Mouse (Mus musculus) adrenal gland, adult 8-10 months (tissue): ENCODE data around the gene Heatr5a. TPM values are rescaled to one million over a fixed set of nuclear protein-coding genes. Genes with fewer than 3 reads are reported as not detected.
A peak's percentile ranks its signal among the peaks of the same experiment; 100 is the strongest.

Source experiments
- DNase-seq: peaks from one replicate; pipeline ENCODE4 v3.0.0; 2022
- total RNA-seq, 4 experiments: library from RNA; stranded (reverse); gene quantifications; 2 replicates each; pipeline ENCODE4 v1.2.4; 2022

Gene Heatr5a
- total RNA-seq, 4 experiments from 2014 or later, result 21.4 to 27.5 (median 26.0) TPM

DNA sequence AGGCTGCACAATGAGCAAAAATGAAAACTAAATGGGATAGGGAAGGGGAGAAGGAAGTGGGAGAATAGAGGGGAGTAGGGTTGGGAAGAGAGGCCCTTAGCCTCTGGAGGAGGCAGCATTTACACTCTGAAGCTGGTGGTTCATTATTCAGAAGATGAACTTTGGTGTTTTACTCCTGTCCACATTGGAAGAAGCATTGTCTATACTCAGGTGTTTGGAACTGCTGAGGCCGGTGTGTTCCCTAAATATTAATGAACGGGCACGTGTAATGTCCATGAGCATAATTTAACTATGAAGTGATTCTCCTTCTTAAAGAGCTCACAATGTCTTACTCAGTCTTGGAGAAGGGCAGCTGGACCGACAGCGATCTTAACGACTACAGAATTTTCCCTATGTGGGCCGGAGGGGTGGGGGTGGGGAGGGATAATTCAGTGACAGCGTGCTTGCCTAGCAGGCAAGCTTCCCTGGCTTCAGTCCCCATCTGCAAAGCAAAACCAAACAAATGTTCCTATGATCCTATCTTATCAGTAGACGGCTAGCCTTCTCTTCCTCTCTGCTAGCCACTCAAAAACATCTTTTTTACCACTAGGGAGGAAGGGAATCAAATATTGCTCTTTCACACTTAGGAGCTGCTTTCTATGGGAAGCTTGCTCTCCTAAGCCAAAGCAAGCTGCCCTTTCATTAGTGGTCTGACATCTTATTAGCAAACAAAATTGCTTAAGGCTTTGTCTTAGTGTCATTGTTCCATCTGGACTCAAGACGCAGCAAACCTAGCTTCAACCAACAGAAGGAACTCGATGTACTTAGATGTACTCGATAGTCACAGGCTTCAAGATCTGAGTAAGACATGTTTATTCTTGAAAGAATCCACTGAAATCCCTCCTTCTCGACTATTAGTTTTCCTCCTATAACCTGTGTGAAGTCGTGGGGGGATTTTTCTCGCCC lies 127.3 kb downstream of the Heatr5a start:
- no peak for DNase-seq

DNA sequence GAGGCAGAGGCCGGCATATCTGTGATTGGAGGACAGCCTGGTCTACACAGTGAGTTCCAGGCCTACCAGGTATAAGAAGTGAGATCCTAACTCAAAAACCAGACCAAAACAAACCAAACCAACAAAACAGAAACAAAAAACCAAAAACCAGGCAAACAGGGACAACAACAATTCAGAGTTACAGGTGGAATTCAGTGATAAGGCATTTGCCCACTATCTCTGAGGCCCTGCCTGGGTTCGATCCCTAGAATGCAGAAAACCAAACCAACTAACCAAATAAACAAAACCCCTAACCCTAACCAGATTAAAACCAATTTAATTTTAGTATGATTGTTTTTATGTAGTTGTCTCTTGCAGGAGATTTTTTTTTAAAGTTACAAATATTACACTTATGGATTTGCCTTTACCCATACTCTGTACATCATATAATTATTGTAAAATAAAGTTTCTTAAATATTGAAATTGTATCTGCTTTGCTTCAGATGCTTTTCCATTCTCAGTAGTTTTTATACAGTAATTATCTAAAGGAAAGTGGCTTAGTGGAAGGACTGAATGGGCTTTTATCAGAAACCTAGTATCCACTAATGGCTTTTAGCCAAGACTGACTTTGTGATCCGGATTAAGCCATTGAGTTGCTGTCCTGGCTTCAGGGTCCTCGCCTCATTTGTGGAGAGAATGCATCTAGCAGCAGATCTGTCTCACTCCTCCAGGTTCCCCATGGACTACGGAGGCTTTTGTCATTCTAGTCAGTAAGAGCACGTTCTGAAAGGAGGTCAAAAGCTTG lies 128.8 kb downstream of the Heatr5a start:
- no peak for DNase-seq

DNA sequence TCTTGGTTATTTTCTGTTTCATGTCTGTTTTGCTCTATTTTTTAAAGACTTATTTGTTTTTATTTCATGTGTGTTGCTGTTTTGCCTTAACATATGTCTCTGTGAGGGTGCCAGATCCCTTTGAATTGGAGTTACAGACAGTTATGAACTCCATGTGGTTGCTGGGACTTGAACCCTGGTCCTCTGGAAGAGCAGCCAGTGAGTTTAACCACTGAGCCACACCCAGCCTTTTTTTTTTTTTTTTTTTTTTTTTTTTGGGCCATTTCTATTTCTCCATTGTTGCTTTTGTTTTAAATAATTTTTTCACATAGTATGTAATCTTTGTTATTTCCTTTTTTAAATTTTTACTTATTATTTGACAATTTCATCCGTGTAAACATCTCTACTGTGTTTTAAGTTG lies 131.3 kb downstream of the Heatr5a start:
- no peak for DNase-seq

DNA sequence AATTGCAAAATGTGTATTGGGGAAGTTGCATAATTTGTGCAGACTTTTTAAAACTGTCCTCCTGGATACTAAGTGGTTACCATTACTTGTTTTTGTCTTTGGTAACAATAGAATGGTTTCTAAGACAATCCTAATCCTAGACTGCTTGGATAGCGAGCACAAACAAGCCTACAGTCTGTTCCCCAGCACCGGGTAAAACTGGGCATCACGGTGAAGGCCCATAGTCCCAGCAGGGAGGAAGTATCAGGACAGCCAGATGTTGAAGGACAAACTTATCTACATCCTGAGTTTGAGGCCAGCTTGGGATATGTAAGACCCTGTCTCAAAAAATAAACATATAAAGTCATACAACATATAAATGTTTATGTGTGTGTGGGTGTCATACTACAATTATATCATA lies 135.9 kb downstream of the Heatr5a start:
- no peak for DNase-seq

DNA sequence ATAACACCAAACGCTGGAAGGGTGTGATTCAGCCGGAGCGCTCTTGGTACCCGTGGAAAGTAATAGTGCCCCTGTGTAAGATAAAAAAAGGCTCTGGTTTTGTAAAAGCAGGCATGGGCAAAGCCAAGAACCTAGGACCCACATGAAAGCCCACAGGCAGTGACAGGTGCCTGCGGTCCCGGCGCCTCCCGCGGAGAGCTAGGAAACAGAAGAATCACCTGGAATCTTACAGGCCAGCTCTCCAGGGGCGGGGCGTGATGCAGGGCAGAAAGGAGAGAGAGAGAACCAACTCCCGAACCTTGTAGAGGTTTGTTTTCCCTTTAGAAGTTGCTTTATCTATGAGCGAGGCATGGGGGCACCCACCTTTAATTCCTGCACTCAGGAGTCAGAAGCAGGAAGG lies 139.2 kb downstream of the Heatr5a start:
- no peak for DNase-seq

DNA sequence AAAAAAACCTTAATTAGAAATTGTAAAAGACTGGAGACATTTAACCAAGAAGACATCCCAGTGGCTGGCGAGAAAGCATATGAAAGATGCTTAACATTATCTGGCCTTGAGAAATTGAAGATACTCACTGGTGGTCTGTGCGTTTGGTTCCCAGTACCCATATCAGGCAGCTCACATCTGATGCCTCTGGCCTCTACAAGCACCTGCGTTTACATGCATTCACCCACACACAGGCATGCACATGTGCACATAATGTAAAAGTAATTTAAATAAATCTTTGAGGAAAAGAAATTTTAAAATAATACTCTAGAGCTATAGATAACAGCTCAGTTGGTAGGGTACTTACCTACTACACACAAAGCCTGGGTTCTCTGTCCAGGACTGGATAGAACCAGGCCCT lies 139.8 kb downstream of the Heatr5a start:
- no peak for DNase-seq

DNA sequence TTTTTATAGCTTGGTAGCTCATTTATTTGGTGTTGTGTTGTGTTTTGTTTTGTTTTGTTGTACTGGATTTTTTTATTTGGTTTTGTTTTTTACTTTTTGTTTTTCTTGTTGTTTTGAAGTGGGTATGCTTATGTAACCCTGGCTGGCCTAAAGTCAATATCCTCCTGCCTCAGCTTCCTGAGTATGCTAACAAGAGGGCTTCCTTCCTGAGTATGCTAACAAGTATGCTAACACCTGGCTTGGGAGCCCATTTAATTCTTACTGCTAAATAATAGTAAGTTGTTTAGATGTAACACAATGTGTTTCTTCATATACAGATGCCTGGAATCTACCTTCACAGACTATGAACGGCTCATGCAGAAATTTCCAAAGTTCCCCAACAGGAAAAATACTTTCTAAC lies 140.4 kb downstream of the Heatr5a start:
- no peak for DNase-seq

DNA sequence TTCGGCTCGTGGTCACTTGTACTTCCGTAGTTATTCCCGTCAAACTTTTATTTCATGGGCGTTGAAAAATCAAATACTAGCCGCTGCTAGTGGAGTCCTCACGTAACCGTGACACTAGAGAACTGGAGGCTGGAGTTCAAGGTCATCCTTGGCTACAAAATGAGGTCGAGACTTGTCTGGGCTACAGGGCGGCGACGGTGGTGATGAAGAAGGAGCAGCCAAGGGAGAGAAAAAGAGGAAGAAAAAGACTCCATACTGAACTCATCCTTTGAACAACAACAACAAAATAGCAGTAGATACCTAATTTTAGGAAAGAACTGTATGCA lies 141.1 kb downstream of the Heatr5a start:
- no peak for DNase-seq

DNA sequence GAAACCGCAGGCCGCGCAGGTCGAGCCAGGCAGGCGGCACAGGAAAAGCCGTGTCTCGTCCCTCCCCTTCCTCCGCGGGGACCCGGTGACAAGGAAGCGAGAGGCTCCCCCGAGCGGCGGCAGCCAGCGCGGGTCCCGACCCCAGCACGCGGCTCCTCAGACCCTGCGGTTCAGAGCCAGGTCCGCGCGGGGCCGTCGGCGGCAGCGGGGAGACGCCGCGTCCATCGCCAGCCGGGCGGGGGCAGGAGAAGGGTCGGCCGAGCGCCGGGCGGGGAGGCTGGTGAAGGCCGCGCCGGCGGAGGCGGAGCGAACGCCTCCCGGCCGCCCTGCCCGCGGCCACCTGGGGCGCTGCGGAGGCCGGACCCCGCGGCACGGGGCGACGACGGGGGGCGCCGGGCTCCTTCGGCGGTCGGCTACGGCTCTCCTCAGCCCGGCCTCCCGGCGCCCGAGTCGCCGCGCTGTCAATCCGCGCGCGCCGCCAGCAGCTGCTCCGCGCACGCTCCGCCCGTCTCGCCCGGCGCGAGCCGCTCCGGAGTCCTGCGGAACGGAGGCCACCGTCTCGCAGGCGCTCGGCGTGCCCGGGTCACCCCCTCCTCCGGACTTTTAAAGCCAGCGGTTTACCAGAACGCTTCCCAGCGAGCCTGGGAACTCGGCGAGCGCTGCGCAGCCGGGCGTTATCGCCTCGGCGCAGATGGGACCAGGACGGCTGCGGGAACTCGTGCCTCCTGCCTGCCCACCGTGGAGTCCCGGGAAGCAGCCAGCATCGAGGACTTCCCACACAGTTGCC lies 141.6 kb downstream of the Heatr5a start, which contains the start of gene Hectd1:
Gene Hectd1 (minus strand): TSS at position 247 of the 787 bp plus-strand sequence.
- DNase-seq, result peak; percentile 74

DNA sequence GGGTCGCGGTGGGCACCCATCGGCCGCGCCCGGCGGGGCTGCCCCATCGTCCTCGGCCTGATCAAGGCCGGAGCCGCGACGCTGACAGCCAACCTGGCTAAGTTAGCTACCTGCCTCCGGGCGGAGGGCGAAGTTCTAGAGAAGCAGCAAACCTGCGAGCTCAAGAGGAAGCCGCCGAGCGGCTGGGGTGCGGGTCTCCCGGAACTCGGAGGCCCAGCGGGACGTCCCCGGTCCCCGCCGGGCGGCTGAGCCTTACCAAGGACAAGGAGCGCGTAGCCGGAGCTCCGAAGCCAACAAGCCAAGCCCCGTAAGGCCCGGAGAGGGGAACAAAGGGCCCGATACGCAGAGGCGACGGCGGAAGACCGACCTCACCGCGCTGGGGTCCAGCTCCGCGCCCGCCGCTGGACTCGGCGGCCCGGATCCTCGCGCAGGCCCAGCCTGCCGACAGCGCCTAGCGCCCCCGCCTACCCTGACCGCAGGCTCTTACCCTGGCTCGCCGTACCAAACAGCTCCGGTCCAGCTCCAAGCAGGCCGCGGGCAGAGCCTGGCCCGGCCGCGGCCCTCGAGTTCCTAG lies 142.3 kb downstream of the Heatr5a start:
- peak; percentile 30 for DNase-seq

DNA sequence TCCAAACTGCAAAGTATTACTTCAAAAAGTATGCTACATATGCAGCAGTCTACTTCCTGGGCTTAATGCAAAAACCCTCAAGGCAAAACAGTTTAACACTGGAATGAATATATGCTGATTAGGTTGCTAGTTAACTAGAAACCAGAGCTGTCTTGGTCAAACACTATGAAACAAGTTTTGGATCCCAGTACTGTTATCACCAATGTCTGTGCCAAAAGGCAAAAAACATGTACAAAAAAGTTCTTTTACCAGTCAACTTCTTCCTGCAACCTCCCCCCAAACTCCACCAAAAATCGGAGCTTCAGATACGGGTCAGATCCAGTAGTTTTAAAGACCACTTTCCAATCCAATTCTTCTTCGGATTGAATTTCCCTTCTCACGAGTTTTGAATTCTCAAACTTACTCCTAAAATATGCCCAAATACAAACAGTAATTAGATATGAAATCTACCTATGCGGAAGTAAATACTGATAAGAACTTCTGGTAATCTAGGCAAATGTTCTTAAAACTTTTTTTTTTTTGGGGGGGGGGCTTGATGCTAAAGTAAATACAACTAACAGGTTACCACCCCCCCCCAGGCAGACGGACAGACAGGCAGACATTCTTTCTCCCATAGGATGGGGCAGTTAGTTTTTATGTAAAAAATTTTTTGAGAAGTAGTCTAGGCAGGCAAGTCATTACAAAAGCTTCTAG lies 143.0 kb downstream of the Heatr5a start:
- DNase-seq, result no peak

Other genes starting within 250 kb of the Heatr5a start
- gene Hectd1, start 141.8 kb downstream of the Heatr5a start, total RNA-seq, result 100 to 1,000 TPM in 1 of 4 experiments, 10 to 100 TPM in 3; 89.8 to 101 (median 93.6) TPM
- 10 to 100 TPM; 20.1 to 34.0 (median 22.3) TPM for gene Dtd2, start 35.2 kb upstream of the Heatr5a start, total RNA-seq
- gene Gpr33, start 56.7 kb upstream of the Heatr5a start, total RNA-seq, result not detected
- gene Nubpl, start 126.4 kb upstream of the Heatr5a start, total RNA-seq, result 10 to 100 TPM; 10.1 to 16.2 (median 13.7) TPM